Mouse (Mus musculus) liver, postnatal 0 days (tissue): ENCODE measurements around the gene Il34. TPM values are rescaled to one million over a fixed set of nuclear protein-coding genes. Genes with fewer than 3 reads are reported as not detected.

Source experiments
- ATAC-seq: fragments of 200-750 bp; cut with Nextera tagmentation; 2 replicates; pipeline ENCODE4 v1.8.0; 2017; ENCODE audit warnings: mild to moderate bottlenecking, moderate library complexity
- DNase-seq: peaks from one replicate; pipeline ENCODE4 v3.0.0-alpha.2; 2016
- H3K27ac ChIP-seq: fragments of 300-500 bp; sonication (generic); 2 replicates; pipeline ENCODE4 v1.5.1; 2014; ENCODE audit warnings: antibody characterized with exemption, moderate library complexity, mild to moderate bottlenecking, low read depth
- H3K27me3 ChIP-seq: fragments of 300-500 bp; sonication (generic); 2 replicates; pipeline ENCODE4 v1.6.1; 2014; ENCODE audit warnings: low read length, control low read depth, mixed read lengths; ENCODE audit not compliant: insufficient read depth
- H3K36me3 ChIP-seq: fragments of 300-500 bp; sonication (generic); replicated peaks from 2 replicates; pipeline ENCODE4 v1.6.1; 2014; ENCODE audit warnings: mild to moderate bottlenecking, control low read depth, low read length, moderate library complexity, mixed read lengths; ENCODE audit not compliant: insufficient read depth
- H3K4me1 ChIP-seq: fragments of 300-500 bp; sonication (generic); 2 replicates; pipeline ENCODE4 v1.6.1; 2014; ENCODE audit warnings: antibody characterized with exemption, mild to moderate bottlenecking, control low read depth; ENCODE audit not compliant: insufficient read depth
- H3K4me2 ChIP-seq: fragments of 300-500 bp; sonication (generic); 2 replicates; pipeline ENCODE4 v1.6.1; 2014; ENCODE audit warnings: low read depth, mild to moderate bottlenecking, low read length, moderate library complexity, mixed read lengths
- H3K4me3 ChIP-seq: fragments of 300-500 bp; sonication (generic); 2 replicates; pipeline ENCODE4 v1.5.1; 2014; ENCODE audit warnings: low read depth, low read length
- H3K9ac ChIP-seq: fragments of 300-500 bp; sonication (generic); replicated peaks from 2 replicates; pipeline ENCODE4 v1.6.1; 2014; ENCODE audit warnings: mild to moderate bottlenecking, moderate library complexity
- H3K9me3 ChIP-seq: fragments of 300-500 bp; sonication (generic); 2 replicates; pipeline ENCODE4 v1.6.1; 2016; ENCODE audit warnings: mild to moderate bottlenecking, control low read depth, low read length, mixed read lengths
- CTCF ChIP-seq: sonication (generic); IDR thresholded peaks from 2 replicates; pipeline ENCODE4 v1.5.1; 2016; ENCODE audit warnings: antibody characterized with exemption, low read depth
- EP300 ChIP-seq: IDR thresholded peaks from 2 replicates; pipeline ENCODE4 v1.6.1; 2016; ENCODE audit warnings: antibody characterized with exemption, low read depth, mild to moderate bottlenecking
- WGBS: fragments of 180-500 bp; shearing (Covaris S2); extraction: QIAGEN DNeasy Blood & Tissue Kit; methylation state at CpG from one replicate; pipeline ENCODE4 v1.1.7; 2014; ENCODE audit not compliant: insufficient replicate concordance; 5-methylcytosine and 5-hydroxymethylcytosine counted together
- polyA plus RNA-seq: library from polyadenylated mRNA; unstranded; fragments of >200 nt; fragmentation: Nextera tagmentation; extraction: Ambion mirVana; gene quantifications from 2 replicates; pipeline ENCODE4 v1.2.1, GENCODE M21; 2015

The Il34 gene
- polyA plus RNA-seq, 1 experiment from 2014 or later = 0.47 TPM

- ATAC-seq (no peak), DNase-seq (no peak)
- TF ChIP-seq EP300 (no peak), CTCF (no peak)
- Histone ChIP-seq H3K27ac (no peak overlapping the region), H3K36me3 (peaks cover 86% of the 10 kb centered on the region), H3K9ac (no peak overlapping the region), H3K9me3 (no peaks in the 10 kb centered on the region), H3K27me3 (no peaks in the 10 kb centered on the region), H3K4me1 (no peaks in the 10 kb centered on the region), H3K4me2 (no peak overlapping the region), H3K4me3 (no peak overlapping the region)
- WGBS = 91% methylated on average over 7 of the region's 7 CpGs
Observed at GRCm38 (mm10) chr8:110812349-110813080, 6.8 kb upstream of the Il34 start.

- 91% methylated on average over 7 of the region's 7 CpGs for WGBS
Observed at GRCm38 (mm10) chr8:110811793-110812192, 6.1 kb upstream of the Il34 start.

GRCm38 (mm10) chr8:110811116-110811515, 5.4 kb upstream of the Il34 start:
- Histone ChIP-seq H3K9ac (no peak overlapping the region), H3K4me3 (no peak overlapping the region), H3K9me3 (no peaks in the 10 kb centered on the region), H3K4me1 (no peaks in the 10 kb centered on the region), H3K4me2 (no peak overlapping the region), H3K27ac (no peak overlapping the region), H3K27me3 (no peaks in the 10 kb centered on the region), H3K36me3 (peaks cover 73% of the 10 kb centered on the region)
- DNase-seq = no peak
- ATAC-seq = no peak
- no peak for TF ChIP-seq EP300
- TF ChIP-seq CTCF = no peak
- 94% methylated on average over 3 of the region's 3 CpGs for WGBS

More at GRCm38 (mm10) chr8:110811793-110812192, 6.1 kb upstream of the Il34 start:
- TF ChIP-seq CTCF = no peak
- TF ChIP-seq EP300 = no peak
- Histone ChIP-seq H3K4me2 (no peak overlapping the region), H3K4me3 (no peak overlapping the region), H3K9me3 (no peaks in the 10 kb centered on the region), H3K9ac (no peak overlapping the region), H3K27ac (no peak overlapping the region), H3K4me1 (no peaks in the 10 kb centered on the region), H3K36me3 (peaks cover 79% of the 10 kb centered on the region), H3K27me3 (no peaks in the 10 kb centered on the region)
- DNase-seq = no peak
- no peak for ATAC-seq

DNA sequence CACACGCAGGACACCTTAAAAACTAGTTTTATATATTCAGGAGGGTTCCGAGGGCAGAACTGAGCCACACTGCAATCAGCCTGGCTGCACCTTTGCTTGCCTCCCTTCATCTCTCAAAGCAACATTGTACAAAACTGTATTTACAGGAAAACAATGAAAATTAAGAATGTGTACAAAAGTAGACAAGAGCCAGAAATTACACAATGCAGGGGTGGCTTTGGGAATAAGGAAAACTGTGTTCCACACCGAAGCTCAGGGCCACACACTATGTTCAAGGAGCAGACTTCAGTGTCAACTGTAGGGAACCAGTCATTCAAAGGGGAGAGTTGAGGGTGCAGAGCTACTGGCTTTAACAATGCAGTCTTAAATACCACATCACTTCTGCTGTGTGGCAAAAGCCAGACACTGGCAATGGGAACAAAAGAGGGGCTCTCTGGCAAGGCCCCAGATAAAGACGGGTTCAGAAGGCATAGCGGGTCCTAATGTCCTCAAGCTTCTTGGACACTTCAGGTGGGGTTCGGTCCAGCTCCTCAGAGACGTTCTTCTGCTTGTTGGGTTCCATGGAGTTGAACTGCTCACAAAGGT, 4.8 kb upstream of the Il34 start:
- Histone ChIP-seq H3K9ac (no peak overlapping the region), H3K27me3 (no peaks in the 10 kb centered on the region), H3K4me1 (no peaks in the 10 kb centered on the region), H3K27ac (no peak overlapping the region), H3K36me3 (peaks cover 69% of the 10 kb centered on the region), H3K9me3 (no peaks in the 10 kb centered on the region), H3K4me2 (no peak overlapping the region), H3K4me3 (no peak overlapping the region)
- DNase-seq = no peak
- TF ChIP-seq CTCF (no peak), EP300 (no peak)
- ATAC-seq = no peak
- WGBS = 92% methylated on average over 7 of the region's 7 CpGs

DNA sequence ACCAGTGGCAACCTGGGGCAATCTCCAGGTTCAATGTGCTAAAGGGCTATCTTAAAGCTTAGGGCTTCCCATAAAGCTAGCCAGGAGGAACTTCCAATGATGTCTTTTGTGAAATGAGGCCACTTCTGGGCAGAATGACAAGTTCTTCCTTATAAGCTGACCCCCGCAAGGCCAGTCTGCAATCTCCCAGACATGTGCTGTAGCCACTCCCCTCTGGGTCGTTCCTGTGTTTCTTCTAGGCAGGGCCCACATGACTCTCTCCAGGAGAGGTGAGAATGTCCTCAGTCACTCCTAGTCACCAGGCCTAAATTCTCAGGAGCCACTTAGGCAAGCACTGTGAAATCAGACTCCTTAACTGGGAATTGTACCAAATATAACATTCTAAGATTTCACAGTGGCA, 4.1 kb upstream of the Il34 start:
- Histone ChIP-seq H3K9me3 (no peaks in the 10 kb centered on the region), H3K4me1 (no peaks in the 10 kb centered on the region), H3K27ac (no peak overlapping the region), H3K36me3 (peaks cover 61% of the 10 kb centered on the region), H3K4me3 (no peak overlapping the region), H3K4me2 (no peak overlapping the region), H3K27me3 (no peaks in the 10 kb centered on the region), H3K9ac (no peak overlapping the region)
- TF ChIP-seq EP300 = no peak
- TF ChIP-seq CTCF = no peak
- DNase-seq = no peak
- no peak for ATAC-seq
- 54% methylated on average over 2 of the region's 2 CpGs for WGBS

DNA sequence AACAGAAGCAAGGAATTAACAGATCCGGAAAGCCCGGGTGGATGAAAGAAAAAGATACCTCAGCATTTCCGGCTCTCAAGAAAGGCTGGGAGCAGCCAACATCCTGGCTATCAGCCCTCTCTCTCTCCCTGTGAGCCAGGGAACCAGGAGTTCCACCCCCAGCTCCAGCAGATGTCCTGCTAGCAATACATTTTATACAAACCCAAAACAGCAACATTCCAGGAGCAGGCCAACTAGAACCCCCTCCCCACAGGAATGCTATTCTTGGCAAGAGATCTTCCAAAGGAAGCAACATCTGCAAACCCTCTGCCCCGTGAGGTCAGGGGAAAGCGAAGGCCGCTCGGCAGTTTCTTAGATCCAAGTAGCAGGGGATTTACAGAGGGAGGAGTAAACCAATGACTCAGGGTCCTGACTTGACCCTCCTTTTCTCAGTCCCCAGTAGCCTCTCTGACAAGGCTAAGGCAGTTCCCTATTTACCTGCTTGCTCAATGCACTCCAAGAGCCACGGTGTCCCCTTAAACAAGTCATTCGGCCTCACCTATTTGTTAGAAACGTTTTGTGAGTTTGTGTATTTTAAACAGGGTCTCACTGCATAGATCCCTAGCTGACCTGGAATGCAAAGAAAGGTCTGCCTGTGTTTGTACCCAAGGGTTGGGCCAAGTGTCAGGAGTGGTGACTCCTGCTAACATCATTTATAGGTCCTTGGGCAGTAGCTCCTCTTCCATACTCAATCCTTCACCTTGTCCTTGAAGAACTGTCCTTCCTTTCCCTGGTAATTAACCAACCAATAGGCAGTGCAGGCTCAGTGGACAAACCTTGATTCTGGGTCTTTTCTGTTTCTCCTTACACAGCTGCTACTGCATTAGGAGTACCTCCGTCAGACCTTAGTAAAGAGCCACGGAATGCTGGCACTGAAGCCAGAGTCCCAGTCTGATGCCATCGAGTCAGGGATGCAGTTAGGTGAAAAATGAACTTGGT, 3.1 kb upstream of the Il34 start:
- H3K4me1 ChIP-seq = no peaks in the 10 kb centered on the region
- TF ChIP-seq EP300 = no peak
- no peak for TF ChIP-seq CTCF
- no peaks in the 10 kb centered on the region for H3K27me3 ChIP-seq
- 66% methylated on average over 13 of the region's 13 CpGs for WGBS
- peaks cover 51% of the 10 kb centered on the region for H3K36me3 ChIP-seq
- no peaks in the 10 kb centered on the region for H3K9me3 ChIP-seq
- no peak overlapping the region for H3K27ac ChIP-seq
- no peak overlapping the region for H3K4me3 ChIP-seq
- H3K9ac ChIP-seq = no peak overlapping the region
- ATAC-seq (peak; percentile 55), DNase-seq (no peak)
- H3K4me2 ChIP-seq = no peak overlapping the region
